Mouse (Mus musculus) stomach, embryonic 15.5 days (tissue): ENCODE data around the gene Gramd2. TPM values are rescaled to one million over a fixed set of nuclear protein-coding genes. Genes with fewer than 3 reads are reported as not detected.

Source experiments
- ATAC-seq: fragments of 200-750 bp; cut with Nextera tagmentation; 2 replicates; pipeline ENCODE4 v1.8.0; 2017; ENCODE audit warnings: low read depth, moderate number of reproducible peaks, moderate TSS enrichment; ENCODE audit not compliant: insufficient read depth, low FRiP score
- H3K27ac ChIP-seq: fragments of 300-500 bp; sonication (generic); 2 replicates; pipeline ENCODE4 v1.5.1; 2015; ENCODE audit warnings: mild to moderate bottlenecking, inconsistent platforms
- H3K27me3 ChIP-seq: fragments of 300-500 bp; sonication (generic); replicated peaks from 2 replicates; pipeline ENCODE4 v1.6.1; 2015; ENCODE audit warnings: inconsistent platforms
- H3K36me3 ChIP-seq: fragments of 300-500 bp; sonication (generic); 2 replicates; pipeline ENCODE4 v1.6.1; 2015; ENCODE audit warnings: inconsistent platforms
- H3K4me1 ChIP-seq: fragments of 300-500 bp; sonication (generic); 2 replicates; pipeline ENCODE4 v1.6.1; 2015; ENCODE audit warnings: inconsistent platforms
- H3K4me2 ChIP-seq: fragments of 300-500 bp; sonication (generic); 2 replicates; pipeline ENCODE4 v1.6.1; 2015; ENCODE audit warnings: mild to moderate bottlenecking, inconsistent platforms
- H3K4me3 ChIP-seq: fragments of 300-500 bp; sonication (generic); replicated peaks from 2 replicates; pipeline ENCODE4 v1.5.1; 2015; ENCODE audit warnings: inconsistent platforms
- H3K9ac ChIP-seq: fragments of 300-500 bp; sonication (generic); 2 replicates; pipeline ENCODE4 v1.6.1; 2015; ENCODE audit warnings: inconsistent platforms
- H3K9me3 ChIP-seq: fragments of 300-500 bp; sonication (generic); 2 replicates; pipeline ENCODE4 v1.6.1; 2016; ENCODE audit warnings: inconsistent platforms
- WGBS: fragments of 180-500 bp; shearing (Covaris S2); methylation state at CpG from one replicate; pipeline ENCODE4 v1.1.7; 2015; 5-methylcytosine and 5-hydroxymethylcytosine counted together
- polyA plus RNA-seq: library from polyadenylated mRNA; unstranded; fragments of >200 nt; fragmentation: Nextera tagmentation; extraction: Ambion mirVana; gene quantifications from 2 replicates; pipeline ENCODE4 v1.2.1, GENCODE M21; 2015

The Gramd2 gene
- polyA plus RNA-seq, 1 experiment from 2014 or later, result 1.5 TPM

DNA sequence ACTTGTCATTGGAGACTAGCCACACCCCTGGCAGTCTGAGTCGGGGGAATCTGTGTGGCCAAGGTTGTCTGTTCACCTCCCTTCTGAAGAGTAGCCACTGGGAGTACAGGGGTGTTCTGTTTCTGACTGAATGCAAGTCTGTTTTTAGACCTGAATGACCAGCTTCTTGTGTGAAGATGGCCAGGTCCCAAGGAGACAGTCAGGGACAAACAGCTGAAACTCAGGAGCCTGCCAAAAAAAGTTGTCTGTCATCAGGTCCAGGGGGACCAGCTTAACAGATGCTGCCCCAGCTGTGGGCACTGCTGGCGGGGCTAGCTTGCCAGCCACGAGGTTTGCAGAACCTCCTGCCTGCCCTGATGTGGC lies 15.5 kb downstream of the Gramd2 start:
- no peaks in the 10 kb centered on the region for H3K9me3 ChIP-seq
- H3K36me3 ChIP-seq, result no peaks in the 10 kb centered on the region
- H3K9ac ChIP-seq, result no peak overlapping the region
- peaks cover 19% of the 10 kb centered on the region for H3K4me1 ChIP-seq
- WGBS, result 28% methylated on average over 3 of the region's 3 CpGs
- no peak for ATAC-seq
- no peak overlapping the region for H3K4me3 ChIP-seq
- H3K27me3 ChIP-seq, result no peaks in the 10 kb centered on the region
- H3K4me2 ChIP-seq, result no peak overlapping the region
- H3K27ac ChIP-seq, result peak overlapping the region; percentile 27; the same call in 1 of the 2 replicates

DNA sequence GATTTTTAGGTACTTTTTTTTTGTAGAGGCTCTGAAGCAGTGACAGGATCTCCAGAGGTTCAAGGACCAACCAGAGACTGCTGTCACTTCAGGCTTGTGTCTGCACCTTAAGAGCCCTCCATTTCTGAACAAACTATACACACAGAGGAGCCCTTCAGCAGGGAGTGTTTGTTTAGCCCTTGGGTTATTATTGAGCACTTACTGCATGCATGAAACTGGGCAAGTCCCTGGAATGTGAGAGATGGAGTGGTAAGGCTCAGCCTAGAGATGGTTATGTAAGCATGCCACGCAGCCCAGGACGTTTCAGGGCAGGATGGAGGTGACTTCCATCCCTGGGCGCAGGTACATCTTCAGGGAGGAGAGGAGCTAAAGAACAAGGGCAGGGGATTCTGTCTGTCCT lies 16.4 kb downstream of the Gramd2 start:
- H3K4me3 ChIP-seq, result no peak overlapping the region
- no peak overlapping the region for H3K27ac ChIP-seq
- ATAC-seq, result no peak
- peaks cover 19% of the 10 kb centered on the region for H3K4me1 ChIP-seq
- 64% methylated on average over 3 of the region's 3 CpGs for WGBS
- no peak overlapping the region for H3K9ac ChIP-seq
- no peaks in the 10 kb centered on the region for H3K27me3 ChIP-seq
- H3K9me3 ChIP-seq, result no peaks in the 10 kb centered on the region
- H3K4me2 ChIP-seq, result no peak overlapping the region
- no peaks in the 10 kb centered on the region for H3K36me3 ChIP-seq

- Histone ChIP-seq H3K27ac (no peak overlapping the region), H3K4me2 (no peak overlapping the region), H3K36me3 (no peaks in the 10 kb centered on the region), H3K27me3 (no peaks in the 10 kb centered on the region), H3K4me3 (no peak overlapping the region), H3K9me3 (no peaks in the 10 kb centered on the region), H3K9ac (no peak overlapping the region), H3K4me1 (no peaks in the 10 kb centered on the region)
- ATAC-seq, result no peak
- WGBS, result 78% methylated on average over 7 of the region's 7 CpGs
Observed at GRCm38 (mm10) chr9:59701094-59701493, 21.1 kb downstream of the Gramd2 start.

- H3K9ac ChIP-seq, result no peak overlapping the region
- H3K4me2 ChIP-seq, result no peak overlapping the region
- 0 out of 2 replicates have a peak, but pooled peaks cover 4% of the 10 kb centered on the region for H3K4me1 ChIP-seq
- no peaks in the 10 kb centered on the region for H3K36me3 ChIP-seq
- no peak overlapping the region for H3K27ac ChIP-seq
- WGBS, result 58% methylated on average over 6 of the region's 6 CpGs
- ATAC-seq, result no peak
- H3K4me3 ChIP-seq, result no peak overlapping the region
- H3K27me3 ChIP-seq, result no peaks in the 10 kb centered on the region
- H3K9me3 ChIP-seq, result no peaks in the 10 kb centered on the region
Observed at GRCm38 (mm10) chr9:59703099-59703498, 23.2 kb downstream of the Gramd2 start.

DNA sequence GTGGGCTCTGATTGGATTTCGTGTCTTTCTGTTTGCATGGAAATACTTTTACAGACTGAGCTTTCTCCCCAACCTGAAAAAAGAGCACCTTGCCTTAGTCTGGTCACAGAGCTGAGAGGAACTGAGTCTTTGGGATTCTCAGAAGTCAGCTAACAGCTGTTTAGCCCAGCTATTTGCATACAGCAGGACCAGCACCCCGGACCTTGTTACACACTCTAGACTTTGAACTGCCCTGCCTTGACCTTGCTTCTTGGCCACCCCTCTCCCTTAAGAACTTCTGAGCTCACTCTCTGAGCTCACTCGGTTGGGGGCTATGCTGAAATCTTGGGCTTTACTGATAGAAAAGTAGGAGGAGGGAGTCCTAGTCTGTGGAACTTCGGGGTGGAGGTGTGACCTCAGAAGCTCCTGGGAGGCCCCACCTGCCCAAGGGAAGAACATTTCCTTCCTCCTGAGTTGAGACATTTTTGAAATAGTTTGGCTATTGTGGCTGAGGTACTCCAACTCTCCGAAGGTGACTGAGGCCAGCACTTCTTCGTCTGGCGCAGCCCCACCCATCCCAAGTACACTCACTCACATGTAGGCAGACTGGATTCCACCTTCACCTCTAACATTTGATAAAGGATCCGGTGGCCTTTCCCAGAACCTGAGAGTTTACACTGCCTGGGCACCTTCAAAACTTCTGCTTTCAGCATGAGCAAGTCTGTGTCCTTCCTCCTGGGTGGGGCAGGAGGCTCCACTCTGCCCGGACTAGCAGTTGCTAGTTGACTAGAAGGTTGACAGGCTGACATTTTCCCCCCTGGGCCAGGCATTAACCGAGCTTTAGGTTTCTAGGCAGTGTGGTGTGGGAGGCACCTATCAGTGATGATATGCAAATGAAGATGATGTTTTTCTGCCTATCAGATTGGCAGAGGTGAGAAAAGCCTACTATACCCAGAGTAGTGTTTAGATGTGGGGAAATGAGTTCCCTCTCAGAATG lies 27.2 kb downstream of the Gramd2 start:
- no peaks in the 10 kb centered on the region for H3K9me3 ChIP-seq
- peak; percentile 7; the same call in 1 of the 2 replicates for ATAC-seq
- no peaks in the 10 kb centered on the region for H3K36me3 ChIP-seq
- no peak overlapping the region for H3K4me3 ChIP-seq
- H3K4me1 ChIP-seq, result 0 out of 2 replicates have a peak, but pooled peaks cover 4% of the 10 kb centered on the region
- H3K27ac ChIP-seq, result no peak overlapping the region
- 35% methylated on average over 10 of the region's 10 CpGs for WGBS
- H3K27me3 ChIP-seq, result no peaks in the 10 kb centered on the region
- no peak overlapping the region for H3K4me2 ChIP-seq
- no peak overlapping the region for H3K9ac ChIP-seq

GRCm38 (mm10) chr9:59709225-59709624 lies 29.3 kb downstream of the Gramd2 start:
- ATAC-seq, result no peak
- Histone ChIP-seq H3K4me2 (no peak overlapping the region), H3K9me3 (no peaks in the 10 kb centered on the region), H3K4me1 (0 out of 2 replicates have a peak, but pooled peaks cover 4% of the 10 kb centered on the region), H3K36me3 (no peaks in the 10 kb centered on the region), H3K4me3 (no peak overlapping the region), H3K27me3 (no peaks in the 10 kb centered on the region), H3K27ac (no peak overlapping the region), H3K9ac (no peak overlapping the region)
- WGBS, result 76% methylated on average over 3 of the region's 3 CpGs

- no peak for ATAC-seq
Observed at GRCm38 (mm10) chr9:59716275-59716898, 36.4 kb downstream of the Gramd2 start.

DNA sequence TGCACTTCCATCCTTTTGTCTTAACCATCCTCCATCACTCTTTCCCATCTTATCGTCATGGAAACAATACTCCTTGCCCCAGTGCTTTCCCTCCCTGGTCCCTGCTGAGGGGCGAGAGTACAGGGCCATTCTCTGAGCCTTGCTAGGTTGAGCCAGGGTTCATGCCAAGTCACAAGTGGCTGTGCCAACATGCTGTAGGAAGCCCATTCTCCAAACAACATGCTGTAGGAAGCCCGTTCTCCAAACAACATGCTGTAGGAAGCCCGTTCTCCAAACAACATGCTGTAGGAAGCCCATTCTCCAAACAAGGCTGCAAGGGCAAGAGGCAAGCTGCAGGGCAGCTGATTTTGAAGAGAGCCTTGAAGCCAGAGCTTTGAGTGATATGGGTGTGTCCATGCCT lies 38.3 kb downstream of the Gramd2 start:
- H3K27me3 ChIP-seq, result no peaks in the 10 kb centered on the region
- H3K9me3 ChIP-seq, result no peaks in the 10 kb centered on the region
- no peak overlapping the region for H3K4me2 ChIP-seq
- no peak for ATAC-seq
- 89% methylated on average over 4 of the region's 4 CpGs for WGBS
- no peak overlapping the region for H3K4me3 ChIP-seq
- H3K36me3 ChIP-seq, result no peaks in the 10 kb centered on the region
- H3K4me1 ChIP-seq, result peaks cover 3% of the 10 kb centered on the region; the same call in 1 of the 2 replicates
- no peak overlapping the region for H3K27ac ChIP-seq
- no peak overlapping the region for H3K9ac ChIP-seq

More at GRCm38 (mm10) chr9:59716275-59716898, 36.4 kb downstream of the Gramd2 start:
- Histone ChIP-seq H3K9me3 (no peaks in the 10 kb centered on the region), H3K4me1 (no peaks in the 10 kb centered on the region; the same call in 1 of the 2 replicates), H3K27ac (no peak overlapping the region), H3K36me3 (no peaks in the 10 kb centered on the region), H3K27me3 (no peaks in the 10 kb centered on the region), H3K4me3 (no peak overlapping the region), H3K9ac (no peak overlapping the region), H3K4me2 (no peak overlapping the region)
- 57% methylated on average over 7 of the region's 7 CpGs for WGBS

GRCm38 (mm10) chr9:59721144-59721543 lies 41.2 kb downstream of the Gramd2 start:
- H3K4me2 ChIP-seq, result no peak overlapping the region
- no peak for ATAC-seq
- H3K4me1 ChIP-seq, result peaks cover 10% of the 10 kb centered on the region
- no peaks in the 10 kb centered on the region for H3K27me3 ChIP-seq
- 80% methylated on average over 5 of the region's 5 CpGs for WGBS
- H3K36me3 ChIP-seq, result no peaks in the 10 kb centered on the region
- H3K27ac ChIP-seq, result no peak overlapping the region
- H3K9ac ChIP-seq, result no peak overlapping the region
- no peak overlapping the region for H3K4me3 ChIP-seq
- H3K9me3 ChIP-seq, result no peaks in the 10 kb centered on the region

- Histone ChIP-seq H3K27me3 (no peaks in the 10 kb centered on the region), H3K9me3 (no peaks in the 10 kb centered on the region), H3K27ac (0 out of 2 replicates have a peak overlapping the region, but pooled peaks have one; percentile 7), H3K36me3 (no peaks in the 10 kb centered on the region), H3K9ac (no peak overlapping the region), H3K4me3 (peak overlapping the region; percentile 14; the same call in 1 of the 2 replicates), H3K4me1 (peaks cover 10% of the 10 kb centered on the region), H3K4me2 (peak overlapping the region; percentile 48)
- WGBS, result 15% methylated on average over 10 of the region's 10 CpGs
- peak; percentile 50; the same call in 1 of the 2 replicates for ATAC-seq
Observed at GRCm38 (mm10) chr9:59723096-59723657, 43.2 kb downstream of the Gramd2 start.

GRCm38 (mm10) chr9:59723791-59724442 lies 44.0 kb downstream of the Gramd2 start:
- Histone ChIP-seq H3K27me3 (no peaks in the 10 kb centered on the region), H3K36me3 (no peaks in the 10 kb centered on the region), H3K4me2 (no peak overlapping the region), H3K4me1 (peaks cover 10% of the 10 kb centered on the region), H3K9ac (no peak overlapping the region), H3K9me3 (no peaks in the 10 kb centered on the region), H3K4me3 (no peak overlapping the region), H3K27ac (0 out of 2 replicates have a peak overlapping the region, but pooled peaks have one; percentile 7)
- ATAC-seq, result 0 out of 2 replicates have a peak, but pooled peaks have one; percentile 31
- 49% methylated on average over 8 of the region's 8 CpGs for WGBS
